Mouse (Mus musculus): ENCODE measurements around the gene Plekha1. TPM values are rescaled to one million over a fixed set of nuclear protein-coding genes. Genes with fewer than 3 reads are reported as not detected.

Gene Plekha1
- total and polyA plus RNA-seq, 2 experiments from 2014 or later, result 44.2 to 72.6 TPM

DNA sequence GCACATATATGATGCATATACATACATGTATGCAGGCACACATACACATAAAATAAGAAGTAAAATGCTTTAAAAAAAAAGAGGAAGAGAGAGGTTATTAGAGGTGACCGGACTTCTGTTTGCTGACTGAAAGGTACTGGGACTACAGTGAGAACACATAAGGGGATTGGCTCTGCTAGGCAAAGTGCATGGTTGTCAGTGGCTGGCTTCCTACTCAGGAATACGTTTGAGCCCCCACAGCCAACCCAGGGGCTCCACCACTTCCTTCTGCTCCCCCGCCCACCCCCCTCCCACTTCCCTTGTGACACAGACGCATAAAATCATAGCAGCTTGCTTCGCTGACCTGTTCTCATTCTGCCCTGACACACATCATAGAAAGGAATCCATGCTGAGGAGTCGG lies 7.6 kb upstream of the Plekha1 start:
- no peak overlapping the region for H3K9ac ChIP-seq (replicated peaks; ENCODE audit: low read length)
- no peaks in the 10 kb centered on the region for H3K9me3 ChIP-seq (ENCODE audit: low read length)
- no peaks in the 10 kb centered on the region for H3K36me3 ChIP-seq (ENCODE audit: insufficient read depth, low read length)
- no peak overlapping the region for H3K27ac ChIP-seq
- no peak for DNase-seq (ENCODE audit: low spot score)
- peaks cover 6% of the 10 kb centered on the region; the same call in 1 of the 2 replicates for H3K4me1 ChIP-seq (ENCODE audit: insufficient read depth, low read length)
- 68% methylated on average over 6 of the region's 6 CpGs for WGBS
- no peak for TF ChIP-seq CTCF (IDR thresholded peaks at IDR 0.05; ENCODE audit: low read depth)
- H3K27me3 ChIP-seq (ENCODE audit: insufficient read depth, low read length), result no peaks in the 10 kb centered on the region
- ATAC-seq, result no peak
- no peak overlapping the region for H3K4me3 ChIP-seq (ENCODE audit: low read length)
- no peak overlapping the region for H3K4me2 ChIP-seq (ENCODE audit: low read depth, low read length)

DNA sequence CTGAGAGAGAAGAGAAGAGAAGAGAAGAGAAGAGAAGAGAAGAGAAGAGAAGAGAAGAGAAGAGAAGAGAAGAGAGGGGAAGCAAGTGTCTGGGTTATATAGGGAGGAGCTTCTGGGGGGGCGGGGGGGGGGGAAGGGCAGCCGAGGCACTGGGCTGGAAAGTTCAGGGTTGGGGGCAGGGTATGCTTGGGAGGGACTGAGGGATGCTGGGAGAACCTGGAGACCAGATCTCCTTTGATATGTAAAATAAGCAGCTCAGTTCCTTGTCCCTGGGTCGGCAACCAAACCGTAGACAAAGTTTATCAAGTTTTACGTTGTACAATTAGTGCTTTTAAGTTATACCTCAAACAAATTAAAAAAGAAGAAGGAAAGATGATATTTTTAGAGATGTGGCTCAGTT lies 5.6 kb upstream of the Plekha1 start:
- no peak overlapping the region for H3K4me2 ChIP-seq (ENCODE audit: low read depth, low read length)
- no peak overlapping the region for H3K27ac ChIP-seq
- H3K27me3 ChIP-seq (ENCODE audit: insufficient read depth, low read length), result no peaks in the 10 kb centered on the region
- DNase-seq (ENCODE audit: low spot score) (no peak), ATAC-seq (no peak)
- 24% methylated on average over 5 of the region's 5 CpGs for WGBS
- peaks cover 6% of the 10 kb centered on the region; the same call in 1 of the 2 replicates for H3K4me1 ChIP-seq (ENCODE audit: insufficient read depth, low read length)
- no peak overlapping the region for H3K4me3 ChIP-seq (ENCODE audit: low read length)
- no peaks in the 10 kb centered on the region for H3K9me3 ChIP-seq (ENCODE audit: low read length)
- H3K9ac ChIP-seq (replicated peaks; ENCODE audit: low read length), result no peak overlapping the region
- no peak for TF ChIP-seq CTCF (IDR thresholded peaks at IDR 0.05; ENCODE audit: low read depth)
- H3K36me3 ChIP-seq (ENCODE audit: insufficient read depth, low read length), result no peaks in the 10 kb centered on the region

DNA sequence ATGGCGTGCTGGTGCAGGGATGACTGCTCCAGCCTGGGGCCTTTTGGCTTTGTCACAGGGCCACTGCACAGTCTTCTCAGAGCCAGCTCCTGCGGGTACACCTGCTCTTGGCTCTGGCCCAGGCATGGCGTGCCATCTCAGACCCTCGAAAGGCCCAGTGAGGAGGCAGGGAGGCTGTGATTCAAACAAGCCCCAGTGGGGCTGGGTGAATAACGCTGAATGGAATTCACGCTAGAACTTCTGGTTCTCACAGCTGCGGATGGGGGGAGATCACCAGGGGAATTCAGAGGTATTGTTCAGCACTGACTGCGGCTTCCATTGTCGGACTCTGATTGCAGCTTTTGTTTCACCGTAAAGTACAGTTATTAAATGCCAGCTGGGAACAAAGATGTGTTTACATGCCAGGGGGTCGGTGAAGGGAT lies 4.8 kb upstream of the Plekha1 start:
- Histone ChIP-seq H3K36me3 (ENCODE audit: insufficient read depth, low read length) (no peaks in the 10 kb centered on the region), H3K4me2 (ENCODE audit: low read depth, low read length) (no peak overlapping the region), H3K27ac (no peak overlapping the region), H3K4me3 (ENCODE audit: low read length) (no peak overlapping the region), H3K27me3 (ENCODE audit: insufficient read depth, low read length) (no peaks in the 10 kb centered on the region), H3K4me1 (ENCODE audit: insufficient read depth, low read length) (peaks cover 6% of the 10 kb centered on the region; the same call in 1 of the 2 replicates), H3K9ac (replicated peaks; ENCODE audit: low read length) (no peak overlapping the region), H3K9me3 (ENCODE audit: low read length) (no peaks in the 10 kb centered on the region)
- DNase-seq (ENCODE audit: low spot score) (peak; percentile 32), ATAC-seq (no peak)
- TF ChIP-seq CTCF (IDR thresholded peaks at IDR 0.05; ENCODE audit: low read depth), result no peak
- 15% methylated on average over 11 of the region's 11 CpGs for WGBS

DNA sequence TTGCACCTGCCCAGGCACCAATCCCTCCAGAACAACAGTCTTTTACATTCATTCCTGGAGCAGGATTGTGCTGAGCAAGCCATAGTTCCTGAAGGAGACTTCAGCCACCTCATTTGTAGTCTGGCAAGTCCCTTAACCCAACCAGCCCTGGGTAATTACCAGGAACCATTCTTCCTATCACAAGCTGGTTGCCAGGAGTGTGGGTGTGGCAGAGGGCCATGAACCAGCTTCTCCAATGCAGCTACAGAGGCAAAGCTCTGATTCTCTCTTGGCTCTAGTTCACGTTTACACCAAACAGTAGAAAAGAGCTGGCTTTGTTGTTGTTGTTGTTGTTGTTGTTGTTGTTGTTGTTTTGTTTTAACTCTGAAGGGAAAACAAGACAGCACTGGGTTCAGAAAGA lies 3.1 kb upstream of the Plekha1 start:
- no peak for ATAC-seq
- WGBS, result 50% methylated on average over 1 of the region's 1 CpGs
- Histone ChIP-seq H3K27ac (no peak overlapping the region), H3K4me2 (ENCODE audit: low read depth, low read length) (no peak overlapping the region), H3K27me3 (ENCODE audit: insufficient read depth, low read length) (no peaks in the 10 kb centered on the region), H3K4me1 (ENCODE audit: insufficient read depth, low read length) (peaks cover 10% of the 10 kb centered on the region), H3K4me3 (ENCODE audit: low read length) (no peak overlapping the region), H3K36me3 (ENCODE audit: insufficient read depth, low read length) (no peaks in the 10 kb centered on the region), H3K9me3 (ENCODE audit: low read length) (no peaks in the 10 kb centered on the region), H3K9ac (replicated peaks; ENCODE audit: low read length) (no peak overlapping the region)
- no peak for DNase-seq (ENCODE audit: low spot score)
- no peak for TF ChIP-seq CTCF (IDR thresholded peaks at IDR 0.05; ENCODE audit: low read depth)

DNA sequence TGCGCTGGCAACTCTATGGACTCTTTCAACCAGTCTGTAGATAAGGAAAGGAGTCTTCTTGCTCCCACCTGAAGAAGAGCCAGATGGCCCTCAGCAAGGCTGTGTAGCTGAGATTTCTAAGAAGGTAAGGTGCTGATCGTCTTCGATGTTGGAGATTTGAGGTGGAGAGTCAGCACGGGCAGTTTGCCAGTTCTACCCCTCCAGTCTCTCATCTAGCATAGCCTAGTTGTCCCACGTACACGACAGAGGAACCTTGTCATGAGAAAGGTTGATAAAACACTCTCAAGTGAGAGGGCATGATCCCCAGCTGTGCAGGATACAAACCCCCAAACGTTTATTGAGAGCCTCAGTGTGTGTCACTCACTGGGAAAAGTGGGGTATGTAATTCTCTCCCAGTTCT lies 845 bp upstream of the Plekha1 start:
- DNase-seq (ENCODE audit: low spot score) (no peak), ATAC-seq (no peak)
- no peaks in the 10 kb centered on the region for H3K27me3 ChIP-seq (ENCODE audit: insufficient read depth, low read length)
- H3K9me3 ChIP-seq (ENCODE audit: low read length), result no peaks in the 10 kb centered on the region
- 75% methylated on average over 7 of the region's 7 CpGs for WGBS
- H3K4me1 ChIP-seq (ENCODE audit: insufficient read depth, low read length), result peaks cover 10% of the 10 kb centered on the region
- no peak overlapping the region for H3K27ac ChIP-seq
- no peak overlapping the region for H3K9ac ChIP-seq (replicated peaks; ENCODE audit: low read length)
- H3K4me2 ChIP-seq (ENCODE audit: low read depth, low read length), result no peak overlapping the region
- no peaks in the 10 kb centered on the region for H3K36me3 ChIP-seq (ENCODE audit: insufficient read depth, low read length)
- no peak for TF ChIP-seq CTCF (IDR thresholded peaks at IDR 0.05; ENCODE audit: low read depth)
- no peak overlapping the region for H3K4me3 ChIP-seq (ENCODE audit: low read length)

DNA sequence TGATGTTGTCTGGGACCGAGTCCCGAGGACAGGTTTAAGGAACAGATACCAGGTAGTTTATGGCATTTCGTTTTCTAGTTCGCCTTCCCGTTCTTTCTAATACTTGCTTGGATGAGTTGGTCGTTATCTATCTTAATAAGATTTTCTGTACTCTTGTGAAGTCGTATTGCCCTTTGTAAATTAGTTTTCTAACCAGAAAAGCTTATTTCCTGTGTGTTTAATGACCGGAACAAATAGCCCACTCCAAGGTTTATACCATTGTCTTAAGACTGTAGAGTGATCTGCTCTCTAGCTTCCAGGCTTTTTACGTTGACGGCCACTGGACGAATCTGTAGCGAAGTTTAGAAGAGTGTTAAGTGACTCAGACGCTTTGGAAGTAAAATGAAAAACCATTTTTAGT lies 1.1 kb downstream of the Plekha1 start:
- WGBS, result 4% methylated on average over 13 of the region's 13 CpGs
- peak overlapping the region; percentile 70 for H3K4me2 ChIP-seq (ENCODE audit: low read depth, low read length)
- no peak for DNase-seq (ENCODE audit: low spot score)

DNA sequence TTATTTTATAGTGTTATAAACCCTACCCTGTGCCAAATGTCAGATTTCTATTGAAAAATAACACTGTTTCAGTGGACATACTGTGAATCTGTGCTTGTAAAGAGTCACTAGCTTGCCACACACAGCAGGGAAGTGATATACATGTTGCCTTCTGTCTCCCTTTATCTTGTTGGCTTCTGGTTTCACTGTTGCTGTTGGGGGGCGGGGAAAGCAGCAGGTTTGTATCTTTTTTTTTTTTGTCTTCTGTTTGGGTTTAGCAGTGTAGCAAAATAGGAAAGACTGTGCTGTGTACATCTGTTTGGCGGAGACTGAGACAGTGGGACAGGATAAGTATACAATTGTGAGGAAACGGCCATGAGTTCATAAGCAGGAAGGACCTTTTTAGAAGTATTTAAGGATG lies 1.7 kb downstream of the Plekha1 start:
- no peaks in the 10 kb centered on the region for H3K27me3 ChIP-seq (ENCODE audit: insufficient read depth, low read length)
- WGBS, result 56% methylated on average over 3 of the region's 3 CpGs
- no peak for ATAC-seq
- H3K9ac ChIP-seq (replicated peaks; ENCODE audit: low read length), result no peak overlapping the region; the same call in 1 of the 2 replicates
- H3K4me3 ChIP-seq (ENCODE audit: low read length), result peak overlapping the region; percentile 77
- H3K9me3 ChIP-seq (ENCODE audit: low read length), result no peaks in the 10 kb centered on the region
- H3K4me2 ChIP-seq (ENCODE audit: low read depth, low read length), result peak overlapping the region; percentile 70
- H3K36me3 ChIP-seq (ENCODE audit: insufficient read depth, low read length), result no peaks in the 10 kb centered on the region
- DNase-seq (ENCODE audit: low spot score), result no peak
- no peak for TF ChIP-seq CTCF (IDR thresholded peaks at IDR 0.05; ENCODE audit: low read depth)
- peaks cover 4% of the 10 kb centered on the region; the same call in 1 of the 2 replicates for H3K4me1 ChIP-seq (ENCODE audit: insufficient read depth, low read length)
- no peak overlapping the region for H3K27ac ChIP-seq

More for the DNA sequence above, 1.1 kb downstream of the Plekha1 start:
- H3K27ac ChIP-seq, result peak overlapping the region; percentile 88
- H3K4me3 ChIP-seq (ENCODE audit: low read length), result peak overlapping the region; percentile 77
- no peaks in the 10 kb centered on the region for H3K36me3 ChIP-seq (ENCODE audit: insufficient read depth, low read length)
- H3K9ac ChIP-seq (replicated peaks; ENCODE audit: low read length), result peak overlapping the region; percentile 92
- TF ChIP-seq CTCF (IDR thresholded peaks at IDR 0.05; ENCODE audit: low read depth), result no peak
- ATAC-seq, result no peak
- H3K9me3 ChIP-seq (ENCODE audit: low read length), result no peaks in the 10 kb centered on the region
- H3K4me1 ChIP-seq (ENCODE audit: insufficient read depth, low read length), result peaks cover 4% of the 10 kb centered on the region; the same call in 1 of the 2 replicates
- no peaks in the 10 kb centered on the region for H3K27me3 ChIP-seq (ENCODE audit: insufficient read depth, low read length)
